Mouse (Mus musculus): ENCODE measurements around the gene Mss51.

Gene Mss51

GRCm38 (mm10) chr14:20496603-20497002 is at the start of gene Mss51:
TSS of gene Mss51 (minus strand) at chr14:20496901.
- DNase-seq (ENCODE audit: extremely low read depth, low read depth, low spot score), result no peak

GRCm38 (mm10) chr14:20546415-20546814 is 49.7 kb upstream of the Mss51 start, which contains the start of gene Ppp3cb:
TSS of gene Ppp3cb (minus strand) at chr14:20546573.
- DNase-seq (ENCODE audit: extremely low read depth, low read depth, low spot score), result peak; percentile 63

GRCm38 (mm10) chr14:20545529-20546331 is 49.0 kb upstream of the Mss51 start:
- peak; percentile 11 for DNase-seq (ENCODE audit: extremely low read depth, low read depth, low spot score)

- DNase-seq (ENCODE audit: extremely low read depth, low read depth, low spot score), result no peak
Observed at GRCm38 (mm10) chr14:20544467-20545411, 48.0 kb upstream of the Mss51 start.

- DNase-seq (ENCODE audit: extremely low read depth, low read depth, low spot score), result no peak
Observed at GRCm38 (mm10) chr14:20529643-20530042, 32.9 kb upstream of the Mss51 start.

GRCm38 (mm10) chr14:20520179-20520578 is 23.5 kb upstream of the Mss51 start:
- DNase-seq (ENCODE audit: extremely low read depth, low read depth, low spot score), result no peak

GRCm38 (mm10) chr14:20508424-20508823 is 11.7 kb upstream of the Mss51 start:
- DNase-seq (ENCODE audit: extremely low read depth, low read depth, low spot score), result no peak

- no peak for DNase-seq (ENCODE audit: extremely low read depth, low read depth, low spot score)
Observed at GRCm38 (mm10) chr14:20502966-20503365, 6.3 kb upstream of the Mss51 start.

GRCm38 (mm10) chr14:20499982-20500381 is 3.3 kb upstream of the Mss51 start:
- no peak for DNase-seq (ENCODE audit: extremely low read depth, low read depth, low spot score)

- no peak for DNase-seq (ENCODE audit: extremely low read depth, low read depth, low spot score)
Observed at GRCm38 (mm10) chr14:20486031-20486430, 10.7 kb downstream of the Mss51 start.

GRCm38 (mm10) chr14:20482051-20482751 is 14.5 kb downstream of the Mss51 start:
- no peak for DNase-seq (ENCODE audit: extremely low read depth, low read depth, low spot score)

- DNase-seq (ENCODE audit: extremely low read depth, low read depth, low spot score), result no peak
Observed at GRCm38 (mm10) chr14:20481211-20481610, 15.5 kb downstream of the Mss51 start.

GRCm38 (mm10) chr14:20480195-20480579 is 16.5 kb downstream of the Mss51 start:
- no peak for DNase-seq (ENCODE audit: extremely low read depth, low read depth, low spot score)

GRCm38 (mm10) chr14:20479291-20480194 is 17.2 kb downstream of the Mss51 start, which contains the start of gene Anxa7:
TSS of gene Anxa7 (minus strand) at chr14:20480133.
- DNase-seq (ENCODE audit: extremely low read depth, low read depth, low spot score), result peak; percentile 49

GRCm38 (mm10) chr14:20478801-20479200 is 17.9 kb downstream of the Mss51 start:
- DNase-seq (ENCODE audit: extremely low read depth, low read depth, low spot score), result peak; percentile 25

- DNase-seq (ENCODE audit: extremely low read depth, low read depth, low spot score), result no peak
Observed at GRCm38 (mm10) chr14:20478385-20478784, 18.3 kb downstream of the Mss51 start.

- no peak for DNase-seq (ENCODE audit: extremely low read depth, low read depth, low spot score)
Observed at GRCm38 (mm10) chr14:20477261-20478025, 19.3 kb downstream of the Mss51 start.

- DNase-seq (ENCODE audit: extremely low read depth, low read depth, low spot score), result no peak
Observed at GRCm38 (mm10) chr14:20460216-20460615, 36.5 kb downstream of the Mss51 start.

GRCm38 (mm10) chr14:20458378-20458777 is 38.3 kb downstream of the Mss51 start:
- DNase-seq (ENCODE audit: extremely low read depth, low read depth, low spot score), result no peak
